Mouse (Mus musculus) thymus, postnatal 10 days (tissue): ENCODE measurements around the gene Gpr84.

Source experiments
- DNase-seq, 2 experiments: peaks; one replicate each; pipeline ENCODE4 v3.0.0; 2021; ENCODE audit warnings: low spot score in 2 of 2

Gpr84 gene

DNA sequence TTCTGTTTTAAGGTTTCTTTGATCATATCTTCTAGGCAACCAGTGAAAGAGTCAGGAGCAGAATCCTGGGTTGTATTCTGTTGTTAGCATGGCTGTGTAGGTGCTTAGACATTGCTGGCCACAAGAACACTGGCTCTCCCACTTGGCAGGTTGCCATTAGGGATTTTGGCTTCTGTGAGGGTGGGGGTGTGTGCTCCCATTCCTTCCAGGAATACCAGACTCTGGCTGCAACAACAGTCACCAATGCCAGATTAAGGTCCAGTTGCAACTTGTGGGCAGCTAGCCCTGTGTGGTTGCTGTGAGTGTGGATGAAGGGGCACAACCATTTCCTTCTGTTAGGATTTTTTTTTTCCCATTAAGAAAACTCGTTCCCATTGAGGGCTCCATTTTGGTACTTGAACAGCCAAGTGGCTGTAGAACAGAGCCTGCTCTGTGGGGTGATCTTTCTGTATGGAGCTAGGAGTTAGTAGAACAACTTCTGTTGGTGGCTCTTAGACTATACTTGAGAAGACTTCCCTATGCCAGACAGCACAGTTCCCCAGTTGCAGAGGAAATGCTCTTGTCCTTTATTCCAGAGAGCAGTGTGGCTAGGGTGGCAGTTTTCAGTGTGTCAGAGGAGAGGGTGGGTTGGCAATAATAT lies 24.5 kb downstream of the Gpr84 start:
- no peak for DNase-seq

DNA sequence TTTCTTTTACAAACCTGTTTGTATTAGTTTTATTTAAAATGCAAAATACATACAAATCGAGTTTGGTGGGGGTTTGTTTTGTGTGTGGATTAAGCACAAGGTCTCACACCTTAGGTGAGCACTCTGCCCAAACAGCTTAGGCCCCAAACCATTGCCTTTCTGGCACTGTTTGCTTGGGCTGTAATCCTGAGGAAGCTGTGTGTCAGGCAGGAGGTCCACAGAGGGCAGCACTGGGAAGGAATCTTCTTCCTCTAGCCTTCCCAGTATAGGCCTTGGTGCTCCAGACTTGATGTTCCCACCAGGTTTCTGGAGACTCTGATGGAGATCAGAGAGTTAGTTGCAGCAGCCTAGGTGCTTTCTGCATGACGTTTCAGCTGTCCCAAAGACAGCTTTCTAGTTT lies 25.8 kb downstream of the Gpr84 start:
- DNase-seq = no peak

DNA sequence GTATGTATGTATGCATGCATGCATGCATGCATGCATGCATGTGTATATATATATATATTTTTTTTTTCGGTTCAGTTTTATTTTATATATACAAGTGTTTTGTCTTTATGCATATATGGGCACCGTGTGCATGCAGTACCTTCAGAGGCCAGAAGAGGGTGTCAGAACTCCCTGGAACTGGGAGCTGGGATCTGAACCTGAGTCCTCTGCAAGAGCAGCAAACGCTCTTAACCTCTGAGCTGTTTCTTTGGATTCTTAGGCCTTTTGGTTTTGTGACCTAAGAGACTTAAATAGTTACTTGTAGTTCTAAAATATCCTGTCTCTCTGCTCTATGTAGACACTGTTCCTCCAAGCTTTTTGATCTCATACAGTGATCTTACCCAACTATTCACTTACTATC lies 26.3 kb downstream of the Gpr84 start:
- peak in 1 of 2 experiments; percentile 47 for DNase-seq

DNA sequence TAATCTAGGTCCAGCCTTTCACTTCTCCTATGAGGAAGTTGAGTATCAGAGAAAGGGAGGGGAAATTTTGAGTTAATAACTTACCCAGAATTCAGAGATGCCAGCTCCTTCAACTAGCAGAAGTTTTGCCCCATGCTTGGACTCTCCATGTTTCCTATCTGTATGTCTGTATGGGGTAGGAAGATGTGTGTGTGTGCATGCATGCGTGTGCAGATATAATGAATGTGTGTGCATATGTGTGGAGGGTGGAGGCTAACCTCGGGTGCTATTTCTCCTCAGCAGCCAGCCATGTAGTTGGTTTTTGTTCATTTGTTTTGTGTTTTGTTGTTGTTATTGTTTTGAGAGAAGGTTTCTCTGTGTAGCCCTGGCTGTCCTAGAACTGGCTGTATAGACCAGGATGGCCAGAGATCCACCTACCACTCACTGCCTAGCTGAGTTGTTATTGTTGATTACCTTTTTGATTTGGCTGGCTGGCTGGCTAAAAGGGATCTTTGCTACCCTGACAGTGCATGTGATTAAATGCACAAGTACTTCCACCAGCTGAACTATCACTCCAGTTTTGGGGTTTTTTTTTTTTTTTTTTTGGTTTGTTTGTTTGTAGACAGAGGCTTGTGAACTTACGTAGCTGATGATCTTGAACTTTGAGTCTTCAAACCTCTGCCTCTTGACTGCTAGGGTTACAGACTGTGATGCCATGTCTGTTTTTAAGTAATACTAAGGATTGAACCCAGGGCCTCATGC lies 28.8 kb downstream of the Gpr84 start:
- no peak for DNase-seq

DNA sequence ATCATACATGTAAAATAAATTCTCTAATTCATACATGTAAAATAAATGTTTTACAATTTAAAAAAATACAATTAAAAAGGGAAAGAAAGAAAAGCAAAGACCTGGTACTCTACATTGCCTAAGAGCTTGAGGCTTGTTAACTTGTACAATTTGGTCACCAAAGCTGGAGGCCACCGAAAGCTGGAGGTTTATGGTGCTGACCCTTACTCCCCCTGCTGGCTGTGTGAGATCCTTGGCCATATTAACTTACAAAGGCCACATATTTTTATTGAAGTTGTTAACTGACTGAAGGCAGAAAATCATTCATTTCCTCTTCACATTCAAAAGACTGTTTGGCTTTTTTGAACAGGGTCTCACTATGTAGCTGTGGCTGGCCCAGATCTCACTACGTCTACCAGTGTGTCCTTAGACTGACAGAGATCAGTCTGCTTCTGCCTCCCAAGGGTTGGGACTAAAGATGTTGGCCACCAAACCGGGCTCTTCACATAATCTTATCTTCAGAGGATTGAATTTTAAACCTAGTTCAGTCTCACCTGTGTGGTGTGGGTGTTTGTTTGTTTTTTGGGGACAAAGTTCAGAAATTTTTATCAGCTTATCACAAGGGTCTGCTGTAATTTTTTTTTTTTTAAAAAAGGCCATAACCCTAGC lies 29.5 kb downstream of the Gpr84 start:
- no peak for DNase-seq

DNA sequence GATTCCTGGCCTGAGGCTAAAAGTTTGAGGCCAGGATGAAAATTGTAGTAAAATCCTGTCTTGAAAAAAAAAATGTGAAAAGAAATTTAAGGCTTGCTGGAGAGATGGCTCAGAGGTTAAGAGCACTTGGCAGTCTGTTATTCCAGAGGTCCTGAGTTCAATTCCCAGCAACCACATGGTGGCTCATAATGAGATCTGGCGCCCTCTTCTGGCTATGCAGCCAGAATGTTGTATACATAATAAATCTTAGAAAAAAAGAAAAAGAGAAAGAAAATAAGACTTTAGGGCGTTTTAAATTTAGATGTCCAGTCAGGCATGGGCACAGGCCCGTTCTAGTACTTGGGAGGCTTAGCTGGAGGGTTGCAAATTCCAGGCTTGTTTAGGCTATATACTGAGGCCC lies 30.7 kb downstream of the Gpr84 start:
- peak in 1 of 2 experiments; percentile 44 for DNase-seq

DNA sequence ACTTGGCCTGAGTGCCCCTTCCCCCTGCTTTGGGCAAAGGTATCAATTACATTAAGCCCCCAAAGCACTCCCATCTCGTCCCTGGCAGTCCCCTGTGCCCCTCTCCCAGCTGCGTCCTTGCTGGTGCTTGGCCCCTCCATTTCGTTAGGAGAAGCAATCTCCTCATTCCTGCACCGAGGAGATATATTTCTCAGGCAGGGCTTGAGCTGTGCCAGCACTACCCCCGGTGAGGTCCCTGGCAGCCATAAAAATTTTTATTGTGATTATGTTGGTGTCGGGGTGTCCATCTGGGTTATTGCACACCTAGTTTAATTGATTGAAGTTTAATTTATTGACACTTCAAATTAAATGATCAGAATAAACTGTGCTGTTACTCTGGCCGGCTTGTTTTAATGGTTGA lies 32.5 kb downstream of the Gpr84 start:
- no peak for DNase-seq

DNA sequence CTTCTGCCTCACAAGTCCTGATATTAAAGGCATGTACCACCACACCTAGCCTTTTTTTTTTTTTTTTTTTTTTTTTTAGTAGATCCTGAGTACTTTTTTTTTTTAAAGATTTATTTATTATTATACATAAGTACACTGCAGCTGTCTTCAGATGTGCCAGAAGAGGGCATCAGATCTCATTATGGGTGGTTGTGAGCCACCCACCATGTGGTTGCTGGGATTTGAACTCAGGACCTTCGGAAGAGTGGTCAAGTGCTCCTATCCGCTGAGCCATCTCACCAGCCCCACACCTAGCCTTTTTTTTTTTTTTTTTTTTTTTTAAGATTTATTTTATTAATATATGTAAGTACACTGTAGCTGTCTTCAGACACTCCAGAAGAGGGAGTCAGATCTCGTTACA lies 34.5 kb downstream of the Gpr84 start:
- DNase-seq = peak in 1 of 2 experiments; percentile 25

DNA sequence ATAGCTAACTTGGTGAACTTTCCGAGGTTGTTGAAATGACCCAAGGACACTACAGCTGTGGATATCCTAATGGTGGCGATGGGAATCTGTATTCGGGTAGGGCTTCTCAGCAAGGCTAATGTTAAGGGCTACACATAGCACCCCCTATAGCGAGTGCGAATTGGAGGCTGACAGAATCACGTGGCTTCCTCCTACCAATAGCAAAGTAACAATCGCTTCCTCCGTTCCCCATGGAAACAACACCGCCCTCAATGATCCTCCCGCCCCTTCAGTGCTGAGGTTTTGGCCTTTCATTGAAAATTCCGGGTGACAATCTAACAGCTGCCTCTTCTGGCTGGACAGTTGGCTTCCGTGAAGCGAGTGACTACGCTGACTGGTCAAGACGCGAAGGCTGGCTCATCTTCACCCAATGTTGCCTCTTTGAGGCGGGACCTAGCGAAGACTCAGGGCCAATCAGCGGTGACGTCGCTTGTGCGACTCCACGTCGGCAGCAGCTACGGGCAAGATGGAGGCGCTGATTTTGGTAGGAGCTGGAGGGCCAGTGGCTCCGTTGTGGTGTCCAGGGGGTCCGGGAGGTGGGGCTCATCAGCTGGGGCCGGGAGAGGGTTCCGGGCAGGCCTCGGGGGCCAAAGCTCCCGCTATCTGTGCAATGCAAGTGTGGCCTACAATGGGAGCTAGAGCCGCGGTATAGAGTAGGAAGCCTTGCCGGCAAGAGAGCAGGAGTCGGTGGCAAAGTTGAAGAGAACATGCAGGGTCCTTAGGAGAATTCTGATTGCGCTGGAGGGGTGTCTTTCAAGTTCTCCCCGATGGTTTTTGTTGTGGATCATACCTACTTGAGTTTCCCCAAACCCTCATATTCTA lies 37.8 kb downstream of the Gpr84 start, which contains the start of gene Copz1:
Gene Copz1 (plus strand): TSS at position 296 of the 861 bp plus-strand sequence.
- DNase-seq = peak; percentile 89 to 95

DNA sequence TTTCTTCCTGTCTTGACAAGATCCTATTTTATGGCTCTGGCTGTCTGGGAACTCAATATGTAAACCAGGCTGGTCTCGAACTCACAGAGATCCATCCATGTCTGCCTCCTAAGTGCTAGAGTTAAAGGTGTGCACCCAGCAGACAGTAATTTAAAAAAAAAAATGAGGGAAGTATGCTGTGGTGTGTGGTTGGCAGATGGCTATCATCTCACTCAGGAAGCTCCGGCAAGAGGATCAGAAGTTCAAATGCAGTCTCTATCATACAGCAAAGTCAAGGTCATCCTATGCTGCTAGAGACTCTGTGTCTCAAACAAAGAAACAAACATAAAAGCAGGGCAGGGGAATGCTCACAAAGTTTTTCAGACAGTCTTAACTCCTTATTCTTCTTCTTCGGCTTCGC lies 41.5 kb downstream of the Gpr84 start:
- no peak for DNase-seq

DNA sequence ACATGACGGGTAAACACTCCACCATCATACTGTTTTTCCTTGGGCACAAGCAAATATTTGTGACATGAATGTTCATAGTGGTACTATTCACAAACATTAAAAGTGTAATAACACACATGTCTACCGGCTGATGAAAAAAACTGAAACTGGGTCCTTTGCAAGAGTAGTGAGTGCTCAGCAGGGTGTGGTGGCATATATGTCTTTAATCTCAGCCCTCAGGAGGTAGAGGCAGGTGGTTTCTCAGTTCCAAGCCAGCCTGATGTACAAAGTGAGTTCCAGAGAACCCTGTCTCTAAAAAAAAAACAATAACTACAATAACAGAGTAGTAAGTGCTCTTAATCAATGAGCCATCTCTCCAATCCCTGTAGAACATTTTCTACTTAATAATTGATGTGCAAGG lies 45.6 kb downstream of the Gpr84 start:
- DNase-seq = no peak

DNA sequence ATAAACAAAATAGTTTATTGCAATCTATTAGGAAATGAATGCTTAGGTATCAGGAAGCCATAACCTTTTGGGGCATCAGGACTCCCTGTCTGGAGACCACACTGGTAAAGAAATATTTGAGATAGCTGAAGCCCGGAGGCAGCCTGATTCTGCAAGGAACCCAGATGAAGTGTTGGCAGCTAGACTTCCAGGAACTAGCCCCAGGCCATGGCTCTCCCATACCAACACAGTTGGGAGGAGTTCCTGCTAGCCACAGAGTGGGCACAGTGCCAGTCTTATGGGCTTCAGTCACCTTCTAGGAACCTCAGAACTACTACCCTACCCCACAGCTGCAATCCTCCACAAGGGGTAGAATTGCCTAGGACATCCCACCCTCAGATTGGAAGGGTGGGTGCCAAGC lies 50.4 kb downstream of the Gpr84 start:
- no peak for DNase-seq

DNA sequence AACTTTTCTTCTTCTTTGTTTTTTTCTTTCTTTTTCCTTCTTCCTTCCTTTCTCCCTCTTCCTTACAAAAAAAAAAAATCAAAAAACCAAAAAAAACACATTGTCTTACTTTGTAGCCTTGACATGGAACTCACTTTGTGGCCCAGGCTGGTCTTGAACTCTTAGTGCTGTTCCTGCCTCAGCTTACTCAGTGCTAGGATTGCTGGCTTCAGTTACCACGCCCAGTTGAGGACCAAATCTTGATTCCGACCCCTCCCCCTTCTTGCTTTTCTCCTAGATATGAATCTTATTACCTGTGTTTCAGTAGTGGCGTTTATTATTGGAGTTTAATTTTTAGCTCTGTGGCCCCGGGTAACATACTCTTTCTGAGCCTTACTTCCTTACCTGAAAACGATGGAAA lies 51.2 kb downstream of the Gpr84 start:
- DNase-seq = no peak
